Mouse (Mus musculus) heart, postnatal 4 days (tissue): Measurements from ENCODE around the gene Clic4. TPM values are rescaled to one million over a fixed set of nuclear protein-coding genes. Genes with fewer than 3 reads are reported as not detected.
"Not testable (repeated sequence)": the region's sequence is repeated elsewhere in the genome, so short reads cannot be mapped to it uniquely, and the experiment has no call there.

Experiments
- DNase-seq: peaks from one replicate; pipeline ENCODE4 v3.0.0; 2021
- total RNA-seq, 2 experiments: library from RNA; stranded (reverse); gene quantifications; 2 replicates each; pipeline ENCODE4 v1.2.3; 2021

Gene Clic4
- total RNA-seq, 2 experiments from 2014 or later: 313 to 318 TPM

DNA sequence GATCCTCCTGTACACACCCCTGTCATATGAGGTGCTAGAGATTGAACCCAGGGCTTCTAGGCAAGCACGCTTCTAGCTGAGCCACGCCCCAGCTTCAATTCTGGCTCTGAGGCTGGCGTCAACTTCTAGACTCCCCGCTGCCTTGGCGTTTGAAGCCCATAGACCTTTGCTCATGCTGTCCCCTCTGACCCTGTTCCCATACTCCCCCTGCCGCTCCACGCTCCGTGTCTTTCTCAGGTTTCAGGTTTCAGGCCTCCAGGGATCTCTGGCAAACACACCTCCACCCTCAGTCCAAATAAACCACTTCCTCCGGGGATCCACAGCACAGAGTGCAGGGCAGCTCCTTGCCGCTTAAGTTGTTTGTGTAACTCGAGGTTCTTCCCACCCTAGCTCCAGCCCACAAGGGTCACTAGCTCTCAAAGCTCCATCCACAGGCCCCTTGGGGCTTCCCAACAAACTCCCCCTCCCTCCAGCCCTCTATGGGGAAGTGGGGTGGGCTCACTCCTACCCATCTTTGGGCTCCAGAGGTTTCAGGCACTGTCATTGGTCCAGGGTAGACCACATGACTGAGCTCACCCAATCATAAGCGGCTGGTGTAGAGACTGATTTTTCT, 20.0 kb upstream of the Clic4 start:
- DNase-seq: peak; percentile 54

DNA sequence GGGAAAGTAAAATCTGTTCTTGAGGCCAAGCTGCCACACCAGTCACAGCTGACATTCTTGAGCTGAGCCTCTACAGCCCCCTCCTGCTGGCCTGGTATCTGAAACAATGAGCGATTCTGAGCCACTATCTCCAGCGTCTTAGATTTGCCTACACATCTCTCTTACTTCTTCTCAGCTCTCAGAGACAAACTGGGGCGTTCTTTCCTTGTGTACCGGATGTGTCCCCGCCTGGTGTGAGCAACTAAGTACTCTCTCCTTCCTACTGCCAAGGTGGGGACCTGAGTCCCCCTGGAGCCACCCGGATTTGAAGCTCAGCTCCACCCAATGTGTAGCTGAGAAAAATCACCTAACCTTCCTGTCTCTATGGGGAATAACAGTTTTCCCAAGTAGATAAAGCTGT, 19.2 kb upstream of the Clic4 start:
- DNase-seq: no peak

DNA sequence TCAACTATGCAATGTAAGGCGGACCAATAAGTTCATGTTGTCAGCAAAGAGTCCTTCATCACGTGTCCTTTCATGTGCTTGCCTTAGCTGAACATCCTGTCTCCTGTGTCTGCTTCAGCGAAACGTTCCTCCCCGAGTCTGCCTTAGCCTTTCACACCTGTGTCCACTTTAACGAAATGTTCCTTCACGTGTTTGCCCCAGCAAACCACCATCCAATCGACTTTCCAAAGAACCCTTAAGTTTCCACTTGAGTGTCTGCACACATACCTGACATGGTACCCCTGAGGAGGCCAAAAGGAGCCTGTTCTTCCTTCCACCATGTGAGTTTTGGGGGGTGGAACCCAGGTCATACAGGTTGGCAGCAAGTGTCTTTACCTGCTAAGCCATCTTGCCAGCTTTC, 18.6 kb upstream of the Clic4 start:
- DNase-seq: no peak

DNA sequence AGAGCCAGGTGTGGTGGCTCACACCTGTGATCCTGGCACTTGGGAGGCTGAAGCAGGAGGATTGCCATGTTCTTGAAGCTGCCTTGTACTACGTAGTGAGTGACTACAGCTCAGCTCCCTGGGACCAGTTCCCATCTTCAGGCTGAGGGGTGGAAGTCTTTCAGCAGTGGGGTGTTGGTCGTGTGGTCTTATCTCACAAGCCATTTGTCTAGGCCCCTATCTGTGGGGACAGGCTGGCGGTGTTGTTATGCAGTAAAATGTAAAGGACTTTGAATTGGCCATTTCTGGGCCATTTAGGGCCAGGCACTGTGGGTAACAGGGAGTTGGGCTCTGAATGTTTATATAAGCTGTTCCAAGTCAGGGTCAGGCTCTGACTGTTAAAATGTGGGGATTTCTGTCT, 15.4 kb upstream of the Clic4 start:
- no peak for DNase-seq

DNA sequence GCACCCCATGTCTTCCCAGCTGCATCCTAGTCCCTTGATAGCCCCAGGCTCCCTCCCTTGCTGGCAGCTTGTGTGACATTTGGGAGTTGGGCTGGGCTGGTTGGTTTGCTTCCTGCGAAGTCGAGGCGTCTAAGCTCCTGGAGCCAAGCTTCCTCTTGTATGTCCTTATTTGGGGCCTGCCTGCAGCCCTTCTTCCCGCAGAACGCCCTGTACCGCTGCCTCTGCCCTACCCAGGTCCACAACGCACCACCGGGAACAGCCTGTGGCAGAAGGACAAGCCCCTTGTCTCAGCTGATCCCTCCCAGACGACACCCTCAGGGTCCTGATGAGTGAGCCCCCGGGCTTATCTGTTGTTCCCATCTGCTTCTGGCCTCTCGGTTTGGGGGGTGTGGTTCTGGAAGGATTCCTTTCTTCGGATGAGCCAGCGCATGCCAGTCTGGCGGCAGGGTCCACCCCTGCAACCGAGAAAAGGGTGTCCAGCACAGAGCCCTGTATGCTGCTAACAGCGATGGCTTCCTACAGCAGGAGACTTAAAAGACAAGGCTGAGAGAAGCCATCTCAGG, 14.3 kb upstream of the Clic4 start:
- DNase-seq: peak; percentile 67

DNA sequence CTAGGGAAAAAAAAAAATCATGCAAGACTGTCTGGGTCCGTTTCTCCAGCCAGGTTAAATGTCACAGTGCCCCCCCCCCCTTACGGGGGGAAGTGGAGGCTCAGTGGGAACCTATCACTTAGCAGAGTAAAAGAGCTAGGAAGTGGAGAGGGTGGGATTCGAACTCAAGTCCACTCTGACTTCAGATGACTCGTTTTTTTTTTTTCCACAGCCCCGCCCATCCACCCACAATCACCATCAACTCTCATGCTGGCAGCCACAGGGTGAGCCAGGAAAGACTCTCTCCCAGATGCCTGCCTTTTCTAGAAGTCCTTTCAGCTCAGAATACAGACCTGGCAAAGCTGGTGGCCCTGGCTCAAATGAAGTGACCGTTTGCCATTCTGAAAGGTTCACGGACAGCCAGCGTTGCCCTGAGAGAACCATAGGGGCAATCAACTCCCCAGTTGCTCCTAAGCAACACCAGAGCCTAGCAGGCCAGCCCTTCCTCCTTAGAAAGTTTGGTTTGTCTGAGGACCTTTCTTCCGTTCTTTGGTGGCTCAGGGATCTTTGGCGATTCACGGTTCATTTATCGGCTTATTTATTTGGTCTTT, 13.5 kb upstream of the Clic4 start:
- DNase-seq: no peak

DNA sequence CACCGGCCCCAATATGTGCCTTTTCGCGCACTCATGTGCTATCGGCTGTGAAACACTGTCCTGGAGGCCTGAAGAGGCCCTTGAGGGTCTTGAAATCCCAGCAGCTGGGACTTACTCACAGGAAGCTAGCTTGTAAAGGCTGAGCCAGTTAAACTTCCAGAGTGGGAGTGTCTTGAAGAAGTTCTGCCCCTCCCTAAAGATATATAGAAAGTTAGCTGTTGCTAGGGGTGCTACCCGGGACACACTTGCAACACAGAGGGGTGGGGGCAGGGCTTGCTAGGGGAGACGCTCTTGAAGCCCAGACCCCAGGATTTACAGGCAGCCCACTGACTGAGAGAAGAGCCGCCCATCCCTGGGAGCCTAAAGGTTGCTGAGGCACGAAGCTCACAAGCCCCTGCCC, 12.8 kb upstream of the Clic4 start:
- DNase-seq: no peak

DNA sequence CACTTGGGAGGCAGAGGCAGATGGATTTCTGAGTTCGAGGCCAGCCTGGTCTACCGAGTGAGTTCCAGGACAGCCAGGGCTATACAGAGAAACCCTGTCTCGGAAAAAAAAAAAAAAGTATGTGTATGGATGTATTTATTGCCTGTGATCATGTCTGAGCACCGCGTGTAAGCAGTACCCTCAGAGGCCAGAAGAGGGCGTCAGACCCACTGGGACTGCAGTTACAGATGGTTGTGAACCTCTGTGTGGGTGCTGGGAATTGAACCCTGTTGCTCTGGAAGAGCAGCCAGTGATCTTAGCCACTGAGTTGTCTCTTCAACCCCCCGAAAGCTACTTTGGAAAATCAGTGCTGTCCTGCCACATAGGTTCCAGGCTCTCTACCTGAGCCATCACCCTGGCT, 11.3 kb upstream of the Clic4 start:
- no peak for DNase-seq

DNA sequence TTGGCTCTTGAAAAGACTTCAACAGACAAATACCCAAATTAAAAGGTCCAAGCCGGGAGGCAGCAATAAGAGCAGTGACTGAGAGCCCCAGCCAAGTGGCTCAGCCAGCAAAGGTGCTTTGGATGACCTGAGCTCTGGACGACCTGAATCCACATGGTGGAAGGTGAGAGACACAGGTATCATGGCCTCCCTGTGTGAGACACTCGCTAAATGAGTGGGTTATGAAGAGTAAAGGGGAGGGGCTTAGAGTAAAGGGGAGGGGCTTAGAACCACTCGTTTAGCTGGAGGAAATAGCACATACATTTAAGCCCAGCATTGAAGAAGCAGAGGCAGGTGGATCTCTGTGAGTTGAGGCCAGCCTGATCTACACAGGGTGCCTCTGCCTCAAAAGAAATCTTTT, 10.8 kb upstream of the Clic4 start:
- no peak for DNase-seq

DNA sequence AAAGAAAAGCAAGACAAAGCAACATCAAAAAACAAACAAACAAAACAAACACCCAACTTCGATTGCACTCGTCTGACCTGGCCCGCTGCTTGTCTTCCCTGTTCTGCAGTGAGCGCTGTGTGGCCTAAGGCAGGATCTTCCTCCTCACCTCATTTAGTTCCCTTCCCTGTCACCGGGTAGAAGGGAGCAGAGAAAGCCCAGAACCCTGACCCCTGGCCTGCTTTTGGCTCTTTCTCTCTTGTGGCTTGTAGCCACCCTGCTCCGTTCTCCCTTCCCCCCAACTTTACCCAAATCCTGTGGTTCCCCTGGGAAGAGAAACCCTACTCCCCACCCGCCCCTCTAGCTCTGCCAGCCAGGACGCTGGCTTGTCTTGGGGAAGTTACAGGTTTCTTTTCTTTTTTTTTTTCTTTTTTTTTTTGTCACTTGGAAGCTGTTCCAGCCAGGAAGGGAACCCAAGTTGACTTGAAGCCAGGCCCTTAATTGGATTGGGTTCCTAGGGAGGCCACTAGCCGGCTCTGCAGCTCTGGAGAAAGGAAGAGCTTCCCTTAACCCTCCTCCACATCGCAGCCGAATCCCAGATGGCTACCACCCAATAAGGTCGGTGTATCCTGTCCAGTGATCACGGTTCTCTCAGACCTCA, 10.2 kb upstream of the Clic4 start:
- DNase-seq: peak; percentile 68

DNA sequence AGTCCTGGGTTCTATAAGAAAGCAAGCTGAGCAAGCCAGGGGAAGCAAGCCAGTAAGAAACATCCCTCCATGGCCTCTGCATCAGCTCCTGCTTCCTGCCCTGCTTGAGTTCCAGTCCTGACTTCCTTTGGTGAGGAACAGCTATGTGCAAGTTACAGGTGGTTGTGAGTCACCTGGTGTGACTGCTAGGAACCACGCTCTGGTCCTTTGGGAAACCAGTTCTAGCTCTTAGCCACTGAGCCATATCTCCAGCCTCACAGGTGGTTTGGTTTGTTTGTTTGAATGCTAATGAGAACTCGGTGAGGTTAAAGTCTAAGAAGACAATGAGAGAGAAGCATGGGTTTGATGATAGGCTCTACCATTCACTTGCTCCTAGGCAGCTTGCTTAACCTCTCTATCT, 7.4 kb upstream of the Clic4 start:
- DNase-seq: not testable (repeated sequence)

DNA sequence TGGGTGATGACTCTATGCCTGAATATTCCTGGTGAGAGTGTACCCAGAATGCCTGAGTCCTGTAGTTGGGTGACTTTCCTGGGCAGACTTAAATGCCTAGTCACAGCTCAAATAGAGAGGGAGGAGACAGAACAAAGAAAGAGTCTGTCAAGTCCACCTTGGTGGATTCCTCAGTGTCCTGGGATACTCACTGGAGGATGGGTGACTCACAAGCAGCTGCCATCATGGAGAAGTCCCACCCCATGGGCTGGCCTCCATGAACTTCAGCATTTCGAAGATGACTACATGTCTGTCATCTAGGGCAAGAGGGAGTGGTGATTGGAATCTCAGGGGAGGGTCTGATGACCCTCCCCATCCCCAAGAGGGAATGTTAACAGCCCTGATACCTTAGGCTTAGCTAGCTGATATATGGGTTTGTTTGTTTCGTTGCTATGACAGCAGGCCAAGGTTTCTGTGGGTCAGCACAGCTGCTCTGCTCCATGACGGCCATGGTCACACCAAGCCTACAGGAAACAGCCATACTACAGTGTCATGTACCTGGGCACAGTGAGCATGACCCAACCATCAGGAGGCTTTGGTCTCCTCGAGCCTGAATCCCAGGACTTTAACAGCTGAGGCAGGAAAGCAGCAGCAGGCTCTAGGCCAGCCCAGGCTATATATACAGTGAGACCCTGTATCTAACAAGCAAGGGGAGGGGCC, 4.2 kb upstream of the Clic4 start:
- DNase-seq: no peak

DNA sequence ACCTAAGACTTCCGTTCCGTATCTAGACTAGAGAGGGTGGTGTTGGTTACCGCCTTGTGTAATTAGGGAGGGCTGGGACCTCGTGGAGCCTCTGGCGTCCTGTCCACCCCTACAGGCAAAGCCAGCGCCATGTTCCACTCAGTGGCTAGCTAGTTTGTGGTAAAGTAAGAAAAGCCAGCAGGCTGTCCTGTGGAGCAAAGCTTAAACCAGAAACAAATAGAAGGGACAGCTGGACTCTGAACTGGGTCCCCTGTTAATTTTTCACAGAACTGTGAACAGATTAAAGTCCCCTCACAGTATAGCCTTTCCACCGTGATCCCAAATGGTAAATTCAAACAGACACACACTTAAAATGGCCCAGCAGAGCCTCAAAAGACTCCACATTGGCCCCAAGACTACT, 2.1 kb upstream of the Clic4 start:
- DNase-seq: no peak

DNA sequence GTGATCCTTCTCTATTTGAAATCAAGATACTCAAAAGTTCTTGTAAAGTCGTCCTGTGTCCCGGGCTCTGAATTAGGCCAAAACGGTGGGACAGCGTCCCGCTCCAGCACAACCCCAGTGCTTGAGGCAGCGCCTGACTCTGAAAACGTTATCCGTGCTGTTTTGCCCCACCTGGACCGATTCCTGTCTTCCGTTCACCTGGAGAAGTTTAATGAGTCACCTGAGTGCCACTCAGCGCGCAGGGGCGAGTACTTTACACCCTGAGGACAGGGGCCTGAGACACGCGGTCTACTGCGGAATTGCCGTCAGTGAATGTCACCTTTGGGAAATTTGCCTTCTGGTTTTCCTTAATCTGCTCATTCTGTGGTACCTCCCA, 681 bp upstream of the Clic4 start:
- no peak for DNase-seq

DNA sequence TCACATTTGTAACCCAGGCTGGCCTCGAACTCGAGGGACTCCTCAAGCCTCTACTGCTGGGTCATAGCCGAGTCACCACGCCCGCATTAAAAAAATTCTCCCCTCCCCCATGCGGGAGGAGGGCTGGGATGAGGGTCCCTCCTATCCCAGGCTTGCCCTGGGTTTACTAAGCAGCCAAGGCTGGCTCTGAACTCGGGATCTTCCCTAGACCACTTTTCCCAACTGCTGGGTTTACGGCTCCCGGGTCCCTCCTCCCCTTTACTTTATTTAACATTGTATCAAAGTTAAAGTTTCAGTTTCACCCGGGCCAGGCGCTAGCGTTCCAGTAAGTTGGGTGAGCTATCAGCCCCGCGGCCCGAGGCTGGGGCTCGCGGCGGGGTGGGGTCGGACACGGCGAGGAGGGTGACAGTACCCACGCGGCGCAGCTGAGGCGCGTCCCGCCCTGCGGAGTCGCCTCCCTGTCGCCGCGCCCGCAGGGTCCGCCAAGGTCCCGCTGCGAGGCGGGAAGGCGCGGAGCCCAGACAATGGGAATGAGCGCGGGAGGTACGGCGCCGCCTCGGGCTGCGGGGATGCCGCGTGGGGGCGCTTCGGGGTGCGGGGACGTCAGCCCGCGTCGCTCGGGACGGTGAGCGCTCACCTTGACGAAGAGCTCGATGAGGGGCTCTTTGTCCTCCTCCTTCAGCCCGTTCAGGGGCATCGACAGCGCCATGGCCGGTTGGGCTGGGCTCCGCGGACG, 565 bp downstream of the Clic4 start:
- peak; percentile 80 for DNase-seq

DNA sequence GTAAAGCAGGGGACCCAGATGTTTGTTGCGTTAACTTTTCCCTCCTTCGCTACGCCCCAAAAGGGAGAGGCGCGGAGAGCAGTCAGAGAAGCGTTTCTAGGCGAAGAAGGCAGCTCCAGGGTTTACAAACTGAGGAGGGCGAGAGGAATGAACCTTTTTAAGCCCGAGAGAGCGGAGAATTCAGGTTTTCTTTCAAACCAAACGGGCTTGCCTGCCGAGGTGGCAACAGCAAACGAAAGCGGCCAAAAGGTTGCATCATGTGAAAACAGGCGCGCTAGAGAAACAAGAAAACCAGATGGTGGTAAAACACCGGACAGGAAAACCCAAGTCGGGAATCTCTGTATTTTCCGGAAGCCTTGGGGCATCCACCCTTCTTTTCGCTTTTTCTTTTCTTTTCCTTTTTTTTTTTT, 1.2 kb downstream of the Clic4 start:
- no peak for DNase-seq

DNA sequence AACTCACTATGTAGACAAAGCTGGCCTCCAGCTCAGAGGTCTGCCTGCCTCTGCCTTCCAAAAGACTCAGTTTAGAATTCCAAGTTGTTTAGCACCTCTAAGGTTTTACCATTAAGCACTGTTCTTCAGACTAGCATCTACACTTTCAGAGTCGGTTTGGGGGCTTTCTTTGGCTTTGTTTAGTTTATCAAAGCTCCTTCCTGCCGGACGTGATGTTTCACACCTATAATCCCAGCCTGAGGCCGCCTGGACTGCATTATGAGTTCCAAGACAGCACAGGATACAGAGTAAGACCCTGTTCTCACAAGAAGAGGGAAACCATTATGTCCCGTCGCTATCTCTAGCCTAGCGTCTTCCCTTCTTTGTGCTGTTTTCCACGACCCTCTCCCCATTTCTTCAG, 2.1 kb downstream of the Clic4 start:
- no peak for DNase-seq

DNA sequence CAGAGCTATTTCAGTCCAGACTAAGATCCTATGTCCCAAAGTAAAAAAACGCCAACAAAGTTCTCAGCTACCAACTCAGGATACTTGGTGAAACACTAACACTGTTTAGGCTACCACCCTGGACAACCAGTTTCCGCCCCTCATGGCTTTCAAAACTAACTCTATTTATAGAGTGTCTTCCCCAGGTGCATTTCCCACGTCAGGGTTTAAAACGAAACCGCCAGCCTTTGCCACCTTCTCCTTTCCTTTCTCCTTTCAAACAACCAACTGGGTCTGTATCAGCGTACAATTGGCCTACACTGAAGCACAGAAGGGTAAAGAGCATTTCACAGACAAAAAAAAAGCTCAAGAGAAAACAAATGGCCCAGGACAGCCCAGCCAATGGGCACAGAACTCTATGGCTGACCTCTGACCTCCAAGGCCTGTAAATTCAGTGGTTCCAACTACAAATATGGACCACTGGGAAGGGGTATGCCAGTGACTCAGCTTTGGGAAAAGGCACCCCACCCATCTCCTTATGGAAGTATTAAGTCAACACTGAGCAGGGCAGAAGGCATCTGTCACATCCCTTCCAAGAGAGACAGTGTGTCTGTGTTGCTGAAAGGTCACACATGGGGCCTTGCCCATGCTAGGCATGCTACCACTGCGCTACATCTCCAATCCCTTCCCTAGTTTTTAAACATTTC, 2.8 kb downstream of the Clic4 start:
- DNase-seq: no peak

DNA sequence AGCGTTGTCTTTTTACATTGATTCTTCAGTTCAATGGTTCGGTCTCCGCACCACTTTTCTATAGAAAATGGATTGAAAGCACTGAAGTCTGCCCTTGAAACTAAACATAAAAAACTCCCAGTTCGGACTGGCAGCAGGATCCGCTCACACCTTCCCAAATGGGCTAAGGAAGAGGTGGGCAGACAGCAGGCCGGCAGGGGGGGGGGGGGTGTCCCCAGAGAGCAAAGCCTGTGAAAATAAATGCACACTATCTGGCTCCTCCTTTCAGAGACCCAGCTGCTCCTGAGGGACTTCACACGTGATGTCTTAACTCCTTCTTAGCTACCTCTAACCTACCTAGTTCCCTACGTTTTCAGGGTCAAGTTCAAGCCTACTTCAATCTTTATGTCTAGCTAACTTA, 5.1 kb downstream of the Clic4 start:
- no peak for DNase-seq

DNA sequence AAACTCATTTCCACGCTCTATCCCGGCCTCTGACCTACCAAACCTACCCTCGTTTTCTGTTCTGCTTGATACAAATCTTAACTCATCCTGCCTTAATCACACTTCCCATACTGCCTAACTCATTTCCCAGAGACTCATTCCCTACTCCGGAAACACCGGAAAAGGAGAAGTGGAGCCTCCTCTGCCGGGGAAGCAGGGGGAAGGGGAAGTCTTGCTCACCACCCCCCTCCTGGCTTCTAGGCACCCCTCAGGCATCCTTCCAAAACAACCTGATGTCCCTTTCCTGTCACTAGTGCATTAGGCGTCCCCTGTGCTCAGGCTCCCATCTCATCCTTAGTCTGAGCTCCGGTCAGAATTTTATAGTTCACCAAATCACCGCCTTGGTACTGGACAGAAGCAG, 5.6 kb downstream of the Clic4 start:
- peak; percentile 60 for DNase-seq

DNA sequence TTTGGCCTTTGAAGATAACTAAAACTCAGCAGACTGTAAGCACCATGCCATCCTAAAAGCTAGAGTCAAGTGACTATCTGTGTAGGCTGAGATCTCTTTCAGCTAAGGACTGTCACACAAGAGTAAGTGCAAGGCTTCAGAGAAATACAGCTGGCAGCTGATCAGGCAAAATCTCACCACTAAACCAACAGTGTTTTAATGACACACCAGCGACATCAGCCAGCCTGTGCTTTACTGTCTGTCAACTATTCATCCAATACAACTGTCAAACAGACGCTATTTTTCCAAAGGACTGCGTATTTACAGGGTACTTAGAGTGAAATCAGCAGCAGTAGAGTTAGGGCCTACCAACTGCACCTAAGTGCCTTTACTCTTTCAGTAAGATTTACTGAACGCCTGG, 12.2 kb downstream of the Clic4 start:
- DNase-seq: no peak

DNA sequence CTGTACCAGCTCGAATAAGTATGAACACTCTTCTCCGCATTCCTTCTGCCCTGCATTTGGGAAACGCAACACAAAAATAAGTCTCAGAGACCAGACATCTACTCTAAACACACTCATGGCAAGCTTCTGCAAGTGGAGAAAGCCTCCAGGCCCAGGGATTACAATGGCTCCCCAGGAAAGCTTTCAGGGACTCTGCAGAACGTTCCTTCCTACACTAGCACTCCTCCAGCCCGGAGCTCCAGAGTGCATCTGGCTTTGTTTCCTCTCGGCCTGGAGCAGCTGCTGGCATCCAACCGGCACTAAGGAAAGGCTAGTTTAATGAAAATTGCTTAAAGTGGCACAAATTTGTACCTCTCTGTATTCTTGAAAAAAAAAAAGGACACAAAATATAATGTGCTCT, 14.1 kb downstream of the Clic4 start:
- DNase-seq: peak; percentile 45
